In the genomic region with DNA sequence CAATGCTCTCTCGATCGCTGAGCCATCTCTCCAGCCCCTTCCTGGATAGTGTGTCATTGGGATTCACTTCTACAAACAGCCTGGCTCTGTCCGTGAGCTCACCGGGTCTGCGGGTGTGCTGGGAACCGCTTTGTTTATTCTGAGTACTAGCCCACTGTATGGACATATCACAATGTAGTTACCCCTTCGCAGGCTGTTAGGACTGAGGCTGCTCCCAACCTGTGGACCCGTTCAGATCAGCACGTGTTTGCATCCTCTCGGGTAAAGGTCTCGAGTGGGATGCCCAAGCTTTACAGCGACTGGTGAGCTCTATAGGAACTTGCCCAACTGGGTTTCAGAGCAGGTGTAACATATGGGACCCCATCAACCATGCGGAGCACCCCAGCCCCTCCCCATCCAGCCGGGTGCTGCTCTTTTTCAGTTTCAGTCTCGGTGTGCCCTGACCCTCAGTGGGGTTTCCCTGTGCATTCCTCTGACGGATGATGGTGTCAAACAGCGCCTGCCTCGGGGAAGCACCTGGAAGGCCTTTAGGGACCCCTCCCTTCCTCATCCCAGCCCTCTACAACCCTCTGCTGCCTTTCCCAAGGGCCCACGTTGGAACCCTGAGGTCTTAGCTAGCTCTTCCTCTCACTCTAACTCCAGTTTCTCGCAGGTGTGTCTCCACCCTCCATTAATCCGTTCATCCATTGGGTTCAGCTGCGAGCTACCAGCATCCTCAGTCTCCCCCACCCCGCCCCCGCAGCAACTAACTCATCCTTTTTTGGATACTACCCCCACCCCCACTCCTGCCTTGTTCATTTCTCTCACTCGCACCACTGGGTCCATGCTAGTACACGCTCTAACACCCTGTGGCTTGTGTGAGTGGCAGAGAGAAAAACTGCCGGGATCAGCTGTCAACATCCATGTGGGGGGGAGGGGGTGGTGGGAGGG, we compare ENCODE assay signal across 24 mouse cellular contexts. TPM values are rescaled to one million over a fixed set of nuclear protein-coding genes. Genes with fewer than 3 reads are reported as not detected.
A peak's percentile ranks its signal among the peaks of the same experiment; 100 is the strongest.
DNase-seq lines count a peak whose midpoint lies in the region; ATAC-seq and TF ChIP-seq lines count a peak whose summit lies in the region.
"Had no signal": no experiment of that assay in that cellular context is flagged by ENCODE, and none has a peak within 500 bp of the region (broad histone marks: within the 10 kb centered on the region; RNA-seq: fewer than 3 reads in every experiment).

No protein-coding gene starts in this region.

- no peaks in the 10 kb centered on the region for H3K4me1 ChIP-seq in heart, embryonic 11.5 days (ENCODE audit: control insufficient read depth, insufficient read depth, low read length)
- H3K4me1 ChIP-seq in stomach, embryonic 14.5 days (ENCODE audit: control insufficient read depth, insufficient read depth, low read length), result no peaks in the 10 kb centered on the region
- H3K4me1 ChIP-seq in stomach, postnatal 0 days (replicated peaks; ENCODE audit: control insufficient read depth, insufficient read depth), result no peaks in the 10 kb centered on the region
- peaks cover 22% of the 10 kb centered on the region for H3K4me1 ChIP-seq in kidney, embryonic 15.5 days
- H3K4me1 ChIP-seq: midbrain, embryonic 12.5 days; neural tube, embryonic 13.5 days had no signal

- intact Hi-C loops in heart, postnatal 14 days (cut with DNase I), result loop anchor here (1.0 to 10.0 kb wide), 3 partner anchors 40 to 448 kb away; no protein-coding TSS in a partner anchor

- 0 out of 2 replicates have a peak, but pooled peaks have one; percentile 35 for ATAC-seq in heart, embryonic 11.5 days (replicated peaks; ENCODE audit: insufficient number of reproducible peaks, low FRiP score, low TSS enrichment)
- no peak for ATAC-seq in stomach, embryonic 14.5 days (ENCODE audit: insufficient number of reproducible peaks, insufficient read depth, low FRiP score, low read depth)
- no peak for ATAC-seq in stomach, postnatal 0 days (ENCODE audit: low FRiP score, low TSS enrichment)
- ATAC-seq in activated CD4-positive, CD25-positive, alpha-beta regulatory T cell, adult 4 months, result peak; percentile 76
- no peak for ATAC-seq in kidney, embryonic 15.5 days (replicated peaks; ENCODE audit: low FRiP score)
- ATAC-seq: hindbrain, embryonic 16.5 days had no signal

- TF ChIP-seq CTCF in stomach, postnatal 0 days (IDR thresholded peaks at IDR 0.05; ENCODE audit: low read depth), result no peak

- H3K9me3 ChIP-seq in heart, embryonic 11.5 days (replicated peaks; ENCODE audit: control insufficient read depth, low read length), result no peaks in the 10 kb centered on the region
- H3K9me3 ChIP-seq in stomach, embryonic 14.5 days (ENCODE audit: control insufficient read depth, low read depth, low read length), result peaks cover 8% of the 10 kb centered on the region; the same call in 1 of the 2 replicates
- H3K9me3 ChIP-seq in stomach, postnatal 0 days (ENCODE audit: control insufficient read depth, low read length), result no peaks in the 10 kb centered on the region
- peaks cover 3% of the 10 kb centered on the region; the same call in 1 of the 2 replicates for H3K9me3 ChIP-seq in kidney, embryonic 15.5 days (replicated peaks)
- H3K9me3 ChIP-seq: heart, embryonic 15.5 days had no signal

- no peak overlapping the region for H3K4me2 ChIP-seq in heart, embryonic 11.5 days
- no peak overlapping the region for H3K4me2 ChIP-seq in stomach, embryonic 14.5 days (replicated peaks; ENCODE audit: low read depth, low read length)
- H3K4me2 ChIP-seq in stomach, postnatal 0 days (replicated peaks; ENCODE audit: low read depth), result no peak overlapping the region
- no peak overlapping the region for H3K4me2 ChIP-seq in kidney, embryonic 15.5 days
- H3K4me2 ChIP-seq: forebrain, embryonic 12.5 days; heart, embryonic 15.5 days; lung, embryonic 14.5 days; midbrain, embryonic 12.5 days; neural tube, embryonic 13.5 days had no signal

- no peaks in the 10 kb centered on the region for H3K36me3 ChIP-seq in heart, embryonic 11.5 days (ENCODE audit: control insufficient read depth, insufficient read depth, low read length)
- no peaks in the 10 kb centered on the region for H3K36me3 ChIP-seq in stomach, embryonic 14.5 days (ENCODE audit: control insufficient read depth, insufficient read depth, low read length)
- H3K36me3 ChIP-seq in stomach, postnatal 0 days (ENCODE audit: control insufficient read depth, insufficient read depth, low read length), result no peaks in the 10 kb centered on the region
- no peaks in the 10 kb centered on the region for H3K36me3 ChIP-seq in kidney, embryonic 15.5 days
- H3K36me3 ChIP-seq: forebrain, embryonic 12.5 days; heart, embryonic 15.5 days; midbrain, embryonic 12.5 days; neural tube, embryonic 13.5 days had no signal

- H3K4me3 ChIP-seq in heart, embryonic 11.5 days (ENCODE audit: low read depth, low read length), result no peak overlapping the region
- H3K4me3 ChIP-seq in stomach, embryonic 14.5 days (ENCODE audit: low read depth, low read length), result no peak overlapping the region
- no peak overlapping the region for H3K4me3 ChIP-seq in stomach, postnatal 0 days (ENCODE audit: low read depth, low read length)
- H3K4me3 ChIP-seq in kidney, embryonic 15.5 days (replicated peaks), result no peak overlapping the region
- H3K4me3 ChIP-seq: forebrain, embryonic 12.5 days; heart, embryonic 15.5 days; layer of hippocampus, adult 2 months; midbrain, embryonic 12.5 days; neural tube, embryonic 13.5 days had no signal

- H3K9ac ChIP-seq in heart, embryonic 11.5 days (ENCODE audit: low read depth, low read length), result no peak overlapping the region
- 0 out of 2 replicates have a peak overlapping the region, but pooled peaks have one; percentile 14 for H3K9ac ChIP-seq in stomach, embryonic 14.5 days (replicated peaks; ENCODE audit: low read depth, low read length)
- no peak overlapping the region for H3K9ac ChIP-seq in stomach, postnatal 0 days (ENCODE audit: low read length)
- no peak overlapping the region for H3K9ac ChIP-seq in kidney, embryonic 15.5 days
- H3K9ac ChIP-seq: forebrain, embryonic 12.5 days; heart, embryonic 15.5 days; lung, embryonic 14.5 days; midbrain, embryonic 12.5 days; neural tube, embryonic 13.5 days had no signal

- WGBS in heart, embryonic 11.5 days (ENCODE audit: insufficient replicate concordance), result 27% methylated on average over 27 of the region's 27 CpGs
- WGBS in stomach, embryonic 14.5 days, result 32% methylated on average over 27 of the region's 27 CpGs
- WGBS in stomach, postnatal 0 days, result 36% methylated on average over 27 of the region's 27 CpGs
- WGBS in kidney, embryonic 15.5 days, result 31% methylated on average over 27 of the region's 27 CpGs

- TF ChIP-seq EP300 in stomach, postnatal 0 days (optimal IDR thresholded peaks at IDR 0.05), result no peak

- DNase-seq in heart, postnatal 14 days, result no peak
- no peak for DNase-seq in stomach, postnatal 0 days (ENCODE audit: low spot score)
- no peak for DNase-seq in cerebellum, postnatal 14 days
- DNase-seq in thymus, postnatal 4 days, result no peak
- DNase-seq: adrenal gland, postnatal 36 days; cerebellum, adult 11-12 months; cerebellum, postnatal 36 days; heart, adult 18-20 months; kidney, adult 11 months; kidney, postnatal 14 days; lung, embryonic 14.5 days; thymus, postnatal 36 days had no signal

- H3K27ac ChIP-seq in heart, embryonic 11.5 days (ENCODE audit: low read depth, low read length), result no peak overlapping the region
- H3K27ac ChIP-seq in stomach, embryonic 14.5 days (ENCODE audit: low read length), result no peak overlapping the region
- H3K27ac ChIP-seq in stomach, postnatal 0 days (replicated peaks), result no peak overlapping the region
- H3K27ac ChIP-seq in kidney, embryonic 15.5 days, result no peak overlapping the region
- H3K27ac ChIP-seq: forebrain, embryonic 12.5 days; heart, embryonic 15.5 days; layer of hippocampus, adult 2 months; macrophage; midbrain, embryonic 12.5 days; neural tube, embryonic 13.5 days had no signal

- H3K27me3 ChIP-seq in heart, embryonic 11.5 days (ENCODE audit: control insufficient read depth, insufficient read depth, low read length), result peaks cover 3% of the 10 kb centered on the region; the same call in 1 of the 2 replicates
- H3K27me3 ChIP-seq in stomach, embryonic 14.5 days (ENCODE audit: control insufficient read depth, insufficient read depth, low read length), result no peaks in the 10 kb centered on the region
- no peaks in the 10 kb centered on the region for H3K27me3 ChIP-seq in stomach, postnatal 0 days (ENCODE audit: control insufficient read depth, insufficient read depth, low read length)
- peaks cover 15% of the 10 kb centered on the region; the same call in 1 of the 2 replicates for H3K27me3 ChIP-seq in kidney, embryonic 15.5 days
- H3K27me3 ChIP-seq: neural tube, embryonic 13.5 days had no signal

RNA-seq across cellular contexts. Expression of a gene that starts 14.1 kb away (rescaled TPM):
- polyA plus RNA-seq in heart, embryonic 11.5 days (2014; fragmentation: Nextera tagmentation; extraction: Ambion mirVana), result 11.7 and 12.3 TPM in 2 replicates
- total RNA-seq in heart, postnatal 14 days (2021), result 10 to 100 TPM; 10.5 to 12.5 TPM
- 46.1 and 49.0 TPM in 2 replicates for polyA plus RNA-seq in stomach, embryonic 14.5 days (2014; fragmentation: Nextera tagmentation; extraction: Ambion mirVana)
- polyA plus RNA-seq in stomach, postnatal 0 days (2015; fragmentation: Nextera tagmentation; extraction: Ambion mirVana), result 35.3 and 36.6 TPM in 2 replicates
- polyA plus RNA-seq in activated CD4-positive, CD25-positive, alpha-beta regulatory T cell, adult 4 months (2017; shearing (Covaris generic)), result not detected
- 50.4 and 52.1 TPM in 2 replicates for polyA plus RNA-seq in kidney, embryonic 15.5 days (2015; fragmentation: Nextera tagmentation; extraction: Ambion mirVana)
- total RNA-seq: MEL had no signal
- polyA plus RNA-seq: macrophage had no signal

RNA-seq across cellular contexts. Expression of a gene that starts 18.1 kb away (rescaled TPM):
- polyA plus RNA-seq in heart, embryonic 11.5 days (2014; fragmentation: Nextera tagmentation; extraction: Ambion mirVana), result 0.97 and 1.5 TPM in 2 replicates
- 1 to 10 TPM; 2.3 to 6.4 TPM for total RNA-seq in heart, postnatal 14 days (2021)
- polyA plus RNA-seq in stomach, embryonic 14.5 days (2014; fragmentation: Nextera tagmentation; extraction: Ambion mirVana), result 2.9 and 4.5 TPM in 2 replicates
- 2.0 and 2.6 TPM in 2 replicates for polyA plus RNA-seq in stomach, postnatal 0 days (2015; fragmentation: Nextera tagmentation; extraction: Ambion mirVana)
- 100 to 1,000 TPM; 629 to 698 TPM for polyA plus RNA-seq in activated CD4-positive, CD25-positive, alpha-beta regulatory T cell, adult 4 months (2017; shearing (Covaris generic))
- 1.5 and 2.2 TPM in 2 replicates for polyA plus RNA-seq in kidney, embryonic 15.5 days (2015; fragmentation: Nextera tagmentation; extraction: Ambion mirVana)

RNA-seq across cellular contexts. Expression of a gene that starts 41.8 kb away (rescaled TPM):
- 104 and 106 TPM in 2 replicates for polyA plus RNA-seq in heart, embryonic 11.5 days (2014; fragmentation: Nextera tagmentation; extraction: Ambion mirVana)
- total RNA-seq in heart, postnatal 14 days (2021), result 100 to 1,000 TPM; 140 to 145 TPM
- polyA plus RNA-seq in stomach, embryonic 14.5 days (2014; fragmentation: Nextera tagmentation; extraction: Ambion mirVana), result 106 and 117 TPM in 2 replicates
- 154 and 166 TPM in 2 replicates for polyA plus RNA-seq in stomach, postnatal 0 days (2015; fragmentation: Nextera tagmentation; extraction: Ambion mirVana)
- polyA plus RNA-seq in activated CD4-positive, CD25-positive, alpha-beta regulatory T cell, adult 4 months (2017; shearing (Covaris generic)), result 10 to 100 TPM; 23.8 to 24.5 TPM
- 104 and 112 TPM in 2 replicates for polyA plus RNA-seq in kidney, embryonic 15.5 days (2015; fragmentation: Nextera tagmentation; extraction: Ambion mirVana)

RNA-seq across cellular contexts. Expression of a gene that starts 42.1 kb away (rescaled TPM):
- 31.6 and 35.3 TPM in 2 replicates for polyA plus RNA-seq in heart, embryonic 11.5 days (2014; fragmentation: Nextera tagmentation; extraction: Ambion mirVana)
- 10 to 100 TPM; 15.6 to 16.9 TPM for total RNA-seq in heart, postnatal 14 days (2021)
- 30.5 and 34.6 TPM in 2 replicates for polyA plus RNA-seq in stomach, embryonic 14.5 days (2014; fragmentation: Nextera tagmentation; extraction: Ambion mirVana)
- 10.4 and 11.2 TPM in 2 replicates for polyA plus RNA-seq in stomach, postnatal 0 days (2015; fragmentation: Nextera tagmentation; extraction: Ambion mirVana)
- polyA plus RNA-seq in activated CD4-positive, CD25-positive, alpha-beta regulatory T cell, adult 4 months (2017; shearing (Covaris generic)), result 10 to 100 TPM in 1 of 2 experiments, 1 to 10 TPM in 1; 8.0 to 18.9 TPM
- 57.6 and 59.2 TPM in 2 replicates for polyA plus RNA-seq in kidney, embryonic 15.5 days (2015; fragmentation: Nextera tagmentation; extraction: Ambion mirVana)

Comparison
In these comparisons a context has a peak if more than half of its experiments do, and no peak if none do; other contexts are left out.
1. ATAC-seq: peak in heart, embryonic 11.5 days (single experiment) and activated CD4-positive, CD25-positive, alpha-beta regulatory T cell, adult 4 months (single experiment); none in stomach, embryonic 14.5 days (single experiment), stomach, postnatal 0 days (single experiment) and kidney, embryonic 15.5 days (single experiment).
2. RNA of a gene that starts 14.1 kb away (polyA plus RNA-seq): 50.4 to 52.1 TPM in kidney, embryonic 15.5 days, 46.1 to 49.0 TPM in stomach, embryonic 14.5 days, 35.3 to 36.6 TPM in stomach, postnatal 0 days and 11.7 to 12.3 TPM in heart, embryonic 11.5 days; not detected in activated CD4-positive, CD25-positive, alpha-beta regulatory T cell, adult 4 months; every median in the first group is over 10 times any median in the second.
3. RNA of a gene that starts 18.1 kb away (polyA plus RNA-seq): 629 to 698 TPM in activated CD4-positive, CD25-positive, alpha-beta regulatory T cell, adult 4 months; 2.9 to 4.5 TPM in stomach, embryonic 14.5 days, 1.5 to 2.2 TPM in kidney, embryonic 15.5 days, 2.0 to 2.6 TPM in stomach, postnatal 0 days and 0.97 to 1.5 TPM in heart, embryonic 11.5 days; every median in the first group is over 100 times any median in the second.